Mouse (Mus musculus) MEL (cell line): ENCODE data around the gene Catsperz. TPM values are rescaled to one million over a fixed set of nuclear protein-coding genes. Genes with fewer than 3 reads are reported as not detected.

ENCODE experiments used
- DNase-seq: peaks from one replicate; pipeline ENCODE4 v3.0.0; 2011; ENCODE audit warnings: low read depth, low spot score
- H3K27ac ChIP-seq: 2 replicates; pipeline ENCODE4 v1.5.1; 2012; ENCODE audit warnings: low read depth, mild to moderate bottlenecking, control low read depth, low read length, moderate library complexity; ENCODE audit not compliant: control insufficient read depth
- H3K27me3 ChIP-seq, 2 experiments: fragments of 150-350 bp in 1 of 2; sonication (generic) in 1 of 2; 2 replicates each; pipeline ENCODE4 v1.6.1; 2012; ENCODE audit warnings: low read length in 2 of 2, mild to moderate bottlenecking in 2 of 2, improper control_type of control experiment in 1 of 2, moderate library complexity in 1 of 2; ENCODE audit not compliant: insufficient read depth in 2 of 2, control insufficient read depth in 1 of 2
- H3K36me3 ChIP-seq, 2 experiments: 2 replicates each; pipeline ENCODE4 v1.6.1; 2012 to 2014; ENCODE audit warnings: low read length in 2 of 2, improper control_type of control experiment in 1 of 2, inconsistent platforms in 1 of 2, mild to moderate bottlenecking in 1 of 2; ENCODE audit not compliant: insufficient read depth in 2 of 2, control insufficient read depth in 1 of 2
- H3K4me1 ChIP-seq, 2 experiments: fragments of 150-350 bp in 1 of 2; sonication (generic) in 1 of 2; 2 replicates each; pipeline ENCODE4 v1.6.1; 2012; ENCODE audit warnings: low read length in 2 of 2, improper control_type of control experiment in 1 of 2, mild to moderate bottlenecking in 1 of 2; ENCODE audit not compliant: insufficient read depth in 2 of 2, control insufficient read depth in 1 of 2
- H3K4me3 ChIP-seq, 2 experiments: fragments of 150-350 bp in 1 of 2; sonication (generic) in 1 of 2; 2 replicates each; pipeline ENCODE4 v1.5.1; 2012; ENCODE audit warnings: low read depth in 2 of 2, low read length in 2 of 2, mild to moderate bottlenecking in 2 of 2, moderate library complexity in 2 of 2, control low read depth in 1 of 2, improper control_type of control experiment in 1 of 2; ENCODE audit not compliant: control insufficient read depth in 1 of 2, insufficient read depth in 1 of 2
- H3K79me2 ChIP-seq: 2 replicates; pipeline ENCODE4 v1.6.1; 2012; ENCODE audit warnings: mild to moderate bottlenecking, low read length, moderate library complexity; ENCODE audit not compliant: control insufficient read depth, poor library complexity, insufficient read depth
- H3K9ac ChIP-seq: 2 replicates; pipeline ENCODE4 v1.6.1; 2012; ENCODE audit warnings: low read depth, mild to moderate bottlenecking, control low read depth, low read length, moderate library complexity; ENCODE audit not compliant: control insufficient read depth, poor library complexity, severe bottlenecking
- H3K9me3 ChIP-seq: fragments of 150-350 bp; sonication (generic); replicated peaks from 2 replicates; pipeline ENCODE4 v1.6.1; 2012; ENCODE audit warnings: mild to moderate bottlenecking, low read length, improper control_type of control experiment, moderate library complexity; ENCODE audit not compliant: insufficient read depth
- BHLHE40 ChIP-seq: IDR thresholded peaks from 2 replicates; pipeline ENCODE4 v1.6.1; 2012; ENCODE audit warnings: low read depth, mild to moderate bottlenecking, inconsistent platforms, low read length, improper control_type of control experiment, borderline replicate concordance
- CHD1 ChIP-seq: IDR thresholded peaks from 2 replicates; pipeline ENCODE4 v1.6.1; 2012; ENCODE audit warnings: low read depth, mild to moderate bottlenecking, inconsistent platforms, low read length, improper control_type of control experiment
- CTCF ChIP-seq, 3 experiments: IDR thresholded peaks in 2 of 3; conservative IDR thresholded peaks in 1 of 3; 2 replicates each; pipeline ENCODE4 v1.5.1; 2011 to 2012; ENCODE audit warnings: low read length in 3 of 3, low read depth in 2 of 3, mild to moderate bottlenecking in 2 of 3, improper control_type of control experiment in 1 of 3, inconsistent platforms in 1 of 3, mixed read lengths in 1 of 3, moderate library complexity in 1 of 3; ENCODE audit not compliant: control insufficient read depth in 1 of 3, insufficient read depth in 1 of 3, poor library complexity in 1 of 3, severe bottlenecking in 1 of 3
- ELF1 ChIP-seq: IDR thresholded peaks from 2 replicates; pipeline ENCODE4 v1.6.1; 2014; ENCODE audit warnings: low read depth, mild to moderate bottlenecking, inconsistent platforms, low read length, improper control_type of control experiment, moderate library complexity
- ETS1 ChIP-seq: IDR thresholded peaks from 2 replicates; pipeline ENCODE4 v1.6.1; 2012; ENCODE audit warnings: low read depth, mild to moderate bottlenecking, inconsistent platforms, low read length, improper control_type of control experiment, moderate library complexity
- GATA1 ChIP-seq: IDR thresholded peaks from 2 replicates; pipeline ENCODE4 v1.6.1; 2011; ENCODE audit warnings: low read depth, low read length, improper control_type of control experiment
- JUND ChIP-seq: IDR thresholded peaks from 2 replicates; pipeline ENCODE4 v1.6.1; 2011; ENCODE audit warnings: low read depth, mild to moderate bottlenecking, improper control_type of control experiment, low read length
- KAT2A ChIP-seq: conservative IDR thresholded peaks from 2 replicates; pipeline ENCODE4 v1.6.1; 2012; ENCODE audit warnings: low read depth, low read length, improper control_type of control experiment, inconsistent platforms
- MAFK ChIP-seq: IDR thresholded peaks from 2 replicates; pipeline ENCODE4 v1.6.1; 2011; ENCODE audit warnings: low read depth, mild to moderate bottlenecking, low read length, improper control_type of control experiment, borderline replicate concordance
- MAX ChIP-seq: IDR thresholded peaks from 2 replicates; pipeline ENCODE4 v1.6.1; 2011; ENCODE audit warnings: low read length, improper control_type of control experiment
- MAZ ChIP-seq: IDR thresholded peaks from 2 replicates; pipeline ENCODE4 v1.6.1; 2012; ENCODE audit warnings: low read depth, mild to moderate bottlenecking, inconsistent platforms, low read length, improper control_type of control experiment
- MEF2A ChIP-seq: IDR thresholded peaks from 2 replicates; pipeline ENCODE4 v1.6.1; 2014; ENCODE audit warnings: low read depth, mild to moderate bottlenecking, inconsistent platforms, low read length, improper control_type of control experiment; ENCODE audit not compliant: poor library complexity, insufficient replicate concordance, severe bottlenecking; ENCODE audit errors: extremely low read depth
- MXI1 ChIP-seq: IDR thresholded peaks from 2 replicates; pipeline ENCODE4 v1.6.1; 2011; ENCODE audit warnings: mild to moderate bottlenecking, low read depth, low read length, improper control_type of control experiment
- MYC ChIP-seq: IDR thresholded peaks from 2 replicates; pipeline ENCODE4 v1.6.1; 2011; ENCODE audit warnings: low read depth, mild to moderate bottlenecking, low read length, improper control_type of control experiment, moderate library complexity
- NELFE ChIP-seq: IDR thresholded peaks from 2 replicates; pipeline ENCODE4 v1.6.1; 2011; ENCODE audit warnings: low read depth, low read length, improper control_type of control experiment
- NRF1 ChIP-seq: IDR thresholded peaks from 2 replicates; pipeline ENCODE4 v1.6.1; 2014; ENCODE audit warnings: low read depth, mild to moderate bottlenecking, inconsistent platforms, low read length, improper control_type of control experiment, moderate library complexity; ENCODE audit not compliant: poor library complexity, insufficient read depth, severe bottlenecking
- POLR2A ChIP-seq, 2 experiments: IDR thresholded peaks; 2 replicates each; pipeline ENCODE4 v1.6.1; 2011 to 2012; ENCODE audit warnings: low read length in 2 of 2, mild to moderate bottlenecking in 2 of 2, control low read depth in 1 of 2, improper control_type of control experiment in 1 of 2, low read depth in 1 of 2, moderate library complexity in 1 of 2; ENCODE audit not compliant: control insufficient read depth in 1 of 2, insufficient read depth in 1 of 2, poor library complexity in 1 of 2
- RCOR1 ChIP-seq: IDR thresholded peaks from 2 replicates; pipeline ENCODE4 v1.6.1; 2012; ENCODE audit warnings: low read depth, mild to moderate bottlenecking, inconsistent platforms, low read length, improper control_type of control experiment
- SIN3A ChIP-seq: IDR thresholded peaks from 2 replicates; pipeline ENCODE4 v1.6.1; 2012; ENCODE audit warnings: low read length, improper control_type of control experiment, inconsistent platforms
- SMC3 ChIP-seq: IDR thresholded peaks from 2 replicates; pipeline ENCODE4 v1.6.1; 2011; ENCODE audit warnings: low read depth, low read length, improper control_type of control experiment
- TAL1 ChIP-seq: IDR thresholded peaks from 2 replicates; pipeline ENCODE4 v1.6.1; 2012; ENCODE audit warnings: mild to moderate bottlenecking, inconsistent platforms, low read length, moderate library complexity, mixed read lengths
- TBP ChIP-seq: IDR thresholded peaks from 2 replicates; pipeline ENCODE4 v1.8.0; 2011; ENCODE audit warnings: low read depth, low read length, improper control_type of control experiment
- USF1 ChIP-seq: IDR thresholded peaks from 2 replicates; pipeline ENCODE4 v1.6.1; 2014; ENCODE audit warnings: low read depth, mild to moderate bottlenecking, inconsistent platforms, low read length, improper control_type of control experiment, moderate library complexity
- USF2 ChIP-seq, 2 experiments: IDR thresholded peaks; 2 replicates each; pipeline ENCODE4 v1.6.1; 2011 to 2012; ENCODE audit warnings: improper control_type of control experiment in 2 of 2, low read length in 2 of 2, borderline replicate concordance in 1 of 2, inconsistent platforms in 1 of 2, low read depth in 1 of 2, mild to moderate bottlenecking in 1 of 2; ENCODE audit not compliant: insufficient read depth in 1 of 2
- ZMIZ1 ChIP-seq: IDR thresholded peaks from 2 replicates; pipeline ENCODE4 v1.6.1; 2012; ENCODE audit warnings: low read depth, mild to moderate bottlenecking, inconsistent platforms, low read length, improper control_type of control experiment, moderate library complexity
- ZNF384 ChIP-seq: IDR thresholded peaks from 2 replicates; pipeline ENCODE4 v1.6.1; 2012; ENCODE audit warnings: low read depth, mild to moderate bottlenecking, inconsistent platforms, low read length, improper control_type of control experiment
- polyA plus RNA-seq, 2 experiments: library from polyadenylated mRNA; stranded (reverse) in 1 of 2; unstranded in 1 of 2; fragments of >175 nt in 1 of 2; fragments of >200 nt in 1 of 2; gene quantifications; 2 replicates each; pipeline versions ENCODE4 v1.2.1 to v1.2.4; 2012; ENCODE audit warnings: low replicate concordance in 2 of 2, low read depth in 1 of 2; ENCODE audit not compliant: insufficient read length in 2 of 2, insufficient read depth in 1 of 2, missing spikeins in 1 of 2
- total RNA-seq: library from RNA; depleted of rRNA; stranded (reverse); fragments of 300-350 nt; gene quantifications from 2 replicates; pipeline ENCODE4 v1.2.3, GENCODE M21; 2012

Catsperz gene
- total and polyA plus RNA-seq, 3 experiments, result 0.65 to 2.4 TPM; not detected in 1

DNA sequence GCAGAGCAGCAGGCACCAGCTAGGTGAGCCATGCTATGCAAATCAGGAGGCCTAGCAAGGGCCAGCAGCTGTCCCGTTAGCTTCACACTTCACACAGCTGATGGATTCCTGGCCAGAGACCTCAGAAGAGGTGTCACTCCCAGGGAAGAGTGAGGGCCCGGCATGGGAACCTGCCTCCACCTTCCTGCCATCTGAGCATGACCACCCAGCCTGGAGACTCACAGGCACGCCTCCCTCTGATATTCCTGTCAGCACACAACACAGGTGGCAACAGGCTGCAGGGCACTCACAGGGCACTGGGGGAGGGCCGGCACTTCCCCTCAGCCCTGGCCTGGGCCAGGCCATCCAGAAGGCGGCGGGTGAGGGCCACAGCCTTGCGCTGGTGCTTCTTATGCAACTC, 30.2 kb upstream of the Catsperz start:
- Histone ChIP-seq H3K4me1 (0 out of 4 replicates have a peak, but pooled peaks cover 0 to 3% of the 10 kb centered on the region in 2 experiments), H3K27me3 (no peaks in the 10 kb centered on the region), H3K79me2 (peaks cover 1% of the 10 kb centered on the region; the same call in 1 of the 2 replicates), H3K4me3 (no peak overlapping the region), H3K9me3 (no peaks in the 10 kb centered on the region)
- TF ChIP-seq USF2 (IDR thresholded peaks at IDR 0.05; ENCODE audit: borderline replicate concordance in 1 of 2, insufficient read depth in 1 of 2, low read depth in 1 of 2, low read length in 2 of 2) (no peak), MAZ (no peak), ZMIZ1 (no peak), USF1 (no peak), SIN3A (no peak), RCOR1 (no peak), JUND (no peak), MAX (no peak), POLR2A (IDR thresholded peaks at IDR 0.05; ENCODE audit: control insufficient read depth in 1 of 2, insufficient read depth in 1 of 2, low read depth in 1 of 2, low read length in 2 of 2, poor library complexity in 1 of 2) (no peak), MAFK (no peak), TBP (no peak)
- TF ChIP-seq, all 39 proteins: peak for 0
- Histone ChIP-seq H3K27ac (no peak overlapping the region), H3K36me3 (peaks cover 2 to 3% of the 10 kb centered on the region in 2 experiments; a peak in 2 of 4 replicates), H3K9ac (no peak overlapping the region)
- no peak for DNase-seq

DNA sequence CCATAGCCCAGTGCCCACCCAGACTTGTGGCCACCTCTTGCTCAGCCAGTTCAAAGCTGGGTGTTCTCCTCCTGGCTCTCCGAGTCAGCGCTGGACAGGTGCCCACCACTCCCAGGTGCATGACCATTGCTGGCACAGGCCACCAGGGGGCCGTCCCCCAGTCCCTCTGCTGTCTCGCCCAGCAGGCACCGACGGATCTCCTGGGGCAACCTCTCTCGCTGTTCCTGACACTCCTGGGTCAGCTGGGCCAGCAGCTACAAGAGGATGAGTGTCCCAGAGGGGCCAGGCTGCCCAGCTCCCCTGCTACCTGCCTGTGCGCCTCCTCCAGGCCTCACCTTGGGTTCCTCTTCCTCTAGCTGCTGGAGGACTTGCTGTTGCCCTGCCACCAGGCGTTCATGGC, 28.9 kb upstream of the Catsperz start:
- peak; percentile 18 for DNase-seq
- peaks cover 2 to 6% of the 10 kb centered on the region in 2 experiments; a peak in 2 of 4 replicates for H3K36me3 ChIP-seq
- no peak overlapping the region for H3K27ac ChIP-seq
- H3K9me3 ChIP-seq, result no peaks in the 10 kb centered on the region
- H3K79me2 ChIP-seq, result peaks cover 1% of the 10 kb centered on the region; the same call in 1 of the 2 replicates
- H3K9ac ChIP-seq, result no peak overlapping the region
- H3K4me3 ChIP-seq, result no peak overlapping the region
- H3K27me3 ChIP-seq, result no peaks in the 10 kb centered on the region
- TF ChIP-seq CTCF (IDR thresholded peaks at IDR 0.05 in 2 of 3, conservative IDR thresholded peaks at IDR 0.05 in 1 of 3; ENCODE audit: control insufficient read depth in 1 of 3, insufficient read depth in 1 of 3, low read depth in 2 of 3, low read length in 3 of 3, poor library complexity in 1 of 3, severe bottlenecking in 1 of 3), result peak; percentile 21 to 49 (median 37); a peak in 4 of 6 replicates
- TF ChIP-seq MEF2A, result no peak
- 0 out of 4 replicates have a peak, but pooled peaks cover 0 to 6% of the 10 kb centered on the region in 2 experiments for H3K4me1 ChIP-seq

DNA sequence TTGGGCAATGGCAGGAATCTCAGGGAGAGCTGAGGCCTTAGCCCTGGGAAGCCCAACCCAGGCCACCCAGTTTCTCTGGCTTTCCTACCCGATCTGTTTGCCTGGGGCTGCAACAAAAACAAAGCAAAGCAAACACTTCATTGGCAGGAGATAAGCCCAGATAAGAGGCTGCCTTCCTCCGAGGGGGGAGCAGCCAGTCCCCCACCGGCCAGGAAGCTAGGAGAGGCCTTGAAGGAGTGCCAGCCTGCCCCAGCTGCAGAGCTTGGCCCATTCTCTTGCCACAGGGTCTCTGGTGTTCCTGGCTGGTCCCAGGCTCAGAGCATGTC, 27.5 kb upstream of the Catsperz start:
- H3K27me3 ChIP-seq, result no peaks in the 10 kb centered on the region
- peak overlapping the region; percentile 82 for H3K9ac ChIP-seq
- H3K79me2 ChIP-seq, result peaks cover 1% of the 10 kb centered on the region; the same call in 1 of the 2 replicates
- H3K36me3 ChIP-seq, result peaks cover 2 to 6% of the 10 kb centered on the region in 2 experiments; a peak in 2 of 4 replicates
- peak overlapping the region; percentile 61 to 72 for H3K4me3 ChIP-seq
- DNase-seq, result peak; percentile 52
- no peaks in the 10 kb centered on the region for H3K9me3 ChIP-seq
- H3K4me1 ChIP-seq, result 0 out of 4 replicates have a peak, but pooled peaks cover 0 to 6% of the 10 kb centered on the region in 2 experiments
- H3K27ac ChIP-seq, result peak overlapping the region; percentile 91
- no peak for TF ChIP-seq ZNF384
- no peak for TF ChIP-seq TBP
- TF ChIP-seq SMC3, result no peak
- peak; percentile 79 for TF ChIP-seq GATA1
- no peak for TF ChIP-seq BHLHE40
- TF ChIP-seq CHD1, result 0 out of 2 replicates have a peak, but pooled peaks have one; percentile 21
- no peak for TF ChIP-seq TAL1
- TF ChIP-seq MXI1, result no peak
- TF ChIP-seq KAT2A, result no peak
- TF ChIP-seq NRF1, result no peak
- TF ChIP-seq ETS1, result peak; percentile 40; the same call in 1 of the 2 replicates
- TF ChIP-seq ELF1, result no peak
- TF ChIP-seq USF2 (IDR thresholded peaks at IDR 0.05; ENCODE audit: borderline replicate concordance in 1 of 2, insufficient read depth in 1 of 2, low read depth in 1 of 2, low read length in 2 of 2), result no peak
- TF ChIP-seq NELFE, result no peak
- 0 out of 2 replicates have a peak, but pooled peaks have one; percentile 14 for TF ChIP-seq RCOR1
- TF ChIP-seq MYC, result no peak
